ENCODE assay signal across 23 mouse cellular contexts in the genomic region with DNA sequence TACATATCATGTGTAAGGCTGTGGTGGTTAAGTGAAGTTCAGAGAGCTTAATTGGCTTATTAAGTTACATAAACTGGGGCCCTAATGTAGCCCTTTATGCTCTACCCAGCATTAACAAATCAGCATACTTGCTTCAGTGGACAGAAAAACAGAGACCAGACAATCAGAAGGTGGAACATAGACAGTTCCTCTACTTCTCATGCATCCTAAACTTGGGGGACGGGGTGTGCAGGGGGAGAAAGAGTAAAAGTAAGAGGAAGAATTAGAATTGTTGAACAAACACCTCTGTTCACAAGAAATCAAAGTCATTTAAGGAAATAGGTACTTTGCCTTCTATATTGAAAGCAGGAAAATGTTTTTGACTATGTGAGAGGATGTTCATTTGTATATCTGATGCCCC. TPM values are rescaled to one million over a fixed set of nuclear protein-coding genes. Genes with fewer than 3 reads are reported as not detected.
"Had no signal": no experiment of that assay in that cellular context is flagged by ENCODE, and none has a peak within 500 bp of the region (broad histone marks: within the 10 kb centered on the region; RNA-seq: fewer than 3 reads in every experiment).

No protein-coding gene starts in this region.

- H3K4me2 ChIP-seq: heart, embryonic 11.5 days; heart, embryonic 13.5 days; heart, embryonic 15.5 days; limb, embryonic 13.5 days; limb, embryonic 15.5 days; liver, embryonic 12.5 days had no signal

- ATAC-seq: hindbrain, postnatal 0 days; intestine, embryonic 16.5 days; liver, embryonic 12.5 days had no signal

- H3K9ac ChIP-seq: heart, embryonic 13.5 days; heart, embryonic 15.5 days; hindbrain, embryonic 15.5 days; limb, embryonic 13.5 days; limb, embryonic 15.5 days; liver, embryonic 12.5 days had no signal

- DNase-seq: gastrocnemius, postnatal 14 days; gastrocnemius, postnatal 36 days; heart, adult 18-20 months; heart, postnatal 14 days; heart, postnatal 36 days; kidney, adult 18-20 months; kidney, adult 8-10 months; kidney, postnatal 10 days; kidney, postnatal 25 days; kidney, postnatal 4 days had no signal

- H3K27me3 ChIP-seq: heart, embryonic 13.5 days; heart, embryonic 15.5 days; hindbrain, embryonic 15.5 days; limb, embryonic 15.5 days had no signal

- H3K4me3 ChIP-seq: heart, embryonic 13.5 days; heart, embryonic 15.5 days; hindbrain, embryonic 15.5 days; limb, embryonic 13.5 days; limb, embryonic 15.5 days; liver, embryonic 12.5 days had no signal

- H3K9me3 ChIP-seq: heart, embryonic 13.5 days; heart, embryonic 15.5 days; hindbrain, embryonic 15.5 days; limb, embryonic 13.5 days; limb, embryonic 15.5 days; liver, embryonic 12.5 days had no signal

- H3K36me3 ChIP-seq: heart, embryonic 13.5 days; heart, embryonic 15.5 days; hindbrain, embryonic 15.5 days; limb, embryonic 13.5 days; limb, embryonic 15.5 days; liver, embryonic 12.5 days had no signal

- H3K27ac ChIP-seq: heart, embryonic 13.5 days; heart, embryonic 15.5 days; hindbrain, embryonic 15.5 days; hindbrain, postnatal 0 days; layer of hippocampus, adult 2 months; left cerebral cortex, adult 2 months; limb, embryonic 13.5 days; limb, embryonic 15.5 days; liver, embryonic 12.5 days had no signal

RNA-seq across cellular contexts. Expression of a gene that starts 47.7 kb away (rescaled TPM):
- total RNA-seq: gastrocnemius, adult 18-20 months; gastrocnemius, adult 8-10 months had no signal
